Comparison of ENCODE assay signal across 15 mouse cellular contexts in genomic region chr19:5883935-5884334, GRCm38 (mm10). TPM values are rescaled to one million over a fixed set of nuclear protein-coding genes. Genes with fewer than 3 reads are reported as not detected.
DNase-seq lines count a peak whose midpoint lies in the region; ATAC-seq and TF ChIP-seq lines count a peak whose summit lies in the region.
"Had no signal": no experiment of that assay in that cellular context is flagged by ENCODE, and none has a peak within 500 bp of the region (broad histone marks: within the 10 kb centered on the region; RNA-seq: fewer than 3 reads in every experiment).

No protein-coding gene starts in this region.

- 18% methylated on average over 1 of the region's 1 CpGs for WGBS in lung, embryonic 15.5 days
- WGBS in liver, embryonic 11.5 days: 16% methylated on average over 1 of the region's 1 CpGs
- 25% methylated on average over 1 of the region's 1 CpGs for WGBS in small intestine, adult 2 months
- 73% methylated on average over 1 of the region's 1 CpGs for WGBS in thymus, adult 2 months

- peak overlapping the region; percentile 13; the same call in 1 of the 2 replicates for H3K9ac ChIP-seq in lung, embryonic 15.5 days
- peak overlapping the region; percentile 30 for H3K9ac ChIP-seq in liver, embryonic 11.5 days (ENCODE audit: low read depth, low read length)
- H3K9ac ChIP-seq: forebrain, postnatal 0 days had no signal

- H3K4me1 ChIP-seq in lung, embryonic 15.5 days: peaks cover under 1% of the 10 kb centered on the region; the same call in 1 of the 2 replicates
- H3K4me1 ChIP-seq in liver, embryonic 11.5 days (replicated peaks; ENCODE audit: control insufficient read depth, insufficient read depth, low read length): peaks cover 26% of the 10 kb centered on the region
- peaks cover 53% of the 10 kb centered on the region for H3K4me1 ChIP-seq in small intestine, adult 2 months (ENCODE audit: control insufficient read depth, insufficient read depth, insufficient read length, low read length)
- peaks cover 4% of the 10 kb centered on the region; the same call in 1 of the 2 replicates for H3K4me1 ChIP-seq in thymus, adult 2 months (replicated peaks; ENCODE audit: control insufficient read depth, insufficient read depth, low read length)

- no peaks in the 10 kb centered on the region for H3K36me3 ChIP-seq in lung, embryonic 15.5 days
- H3K36me3 ChIP-seq in liver, embryonic 11.5 days (ENCODE audit: control insufficient read depth, insufficient read depth, low read length): no peaks in the 10 kb centered on the region
- H3K36me3 ChIP-seq in small intestine, adult 2 months (ENCODE audit: control insufficient read depth, insufficient read depth, low read length): peaks cover 37% of the 10 kb centered on the region
- no peaks in the 10 kb centered on the region for H3K36me3 ChIP-seq in thymus, adult 2 months (ENCODE audit: control insufficient read depth, insufficient read depth, low read length)

- no peak overlapping the region for H3K4me2 ChIP-seq in lung, embryonic 15.5 days
- peak overlapping the region; percentile 33 for H3K4me2 ChIP-seq in liver, embryonic 11.5 days

- H3K4me3 ChIP-seq in lung, embryonic 15.5 days: no peak overlapping the region
- no peak overlapping the region for H3K4me3 ChIP-seq in liver, embryonic 11.5 days (ENCODE audit: low read depth, low read length)
- 0 out of 2 replicates have a peak overlapping the region, but pooled peaks have one; percentile 5 for H3K4me3 ChIP-seq in small intestine, adult 2 months (ENCODE audit: low read depth, low read length)
- H3K4me3 ChIP-seq in thymus, adult 2 months (ENCODE audit: control insufficient read depth, insufficient read depth, low read length): no peak overlapping the region

- DNase-seq in lung, postnatal 36 days: no peak
- no peak for DNase-seq in liver, embryonic 11.5 days (ENCODE audit: low spot score)
- no peak for DNase-seq in adrenal gland, adult 8-10 months
- no peak for DNase-seq in thymus, adult 2 months
- DNase-seq: adrenal gland, postnatal 14 days; cerebellum, postnatal 14 days; forebrain, postnatal 0 days; gastrocnemius, postnatal 14 days; kidney, postnatal 14 days; lung, adult 2 months had no signal

- no peak; the same call in 1 of the 2 replicates for TF ChIP-seq POLR2A in small intestine, adult 2 months (IDR thresholded peaks at IDR 0.05; ENCODE audit: low read depth, low read length)
- TF ChIP-seq POLR2A in thymus, adult 2 months (IDR thresholded peaks at IDR 0.05; ENCODE audit: control insufficient read depth, extremely low read depth, insufficient read depth, low read length, poor library complexity): no peak

- no peak overlapping the region for H3K27ac ChIP-seq in lung, embryonic 15.5 days
- H3K27ac ChIP-seq in liver, embryonic 11.5 days (ENCODE audit: low read depth, low read length): peak overlapping the region; percentile 79
- peak overlapping the region; percentile 95 for H3K27ac ChIP-seq in small intestine, adult 2 months (ENCODE audit: insufficient read depth, low read depth, low read length)
- H3K27ac ChIP-seq in thymus, adult 2 months (ENCODE audit: control insufficient read depth, insufficient read depth, low read length): no peak overlapping the region

- TF ChIP-seq CTCF in small intestine, adult 2 months (IDR thresholded peaks at IDR 0.05; ENCODE audit: extremely low read depth, insufficient read length, insufficient replicate concordance, low read depth, low read length): no peak
- no peak for TF ChIP-seq CTCF in thymus, adult 2 months (IDR thresholded peaks at IDR 0.05; ENCODE audit: borderline replicate concordance, control insufficient read depth, extremely low read depth, insufficient read depth, low read length, poor library complexity)

- no peaks in the 10 kb centered on the region for H3K27me3 ChIP-seq in lung, embryonic 15.5 days
- no peaks in the 10 kb centered on the region for H3K27me3 ChIP-seq in liver, embryonic 11.5 days (replicated peaks; ENCODE audit: control insufficient read depth, insufficient read depth, low read length)
- H3K27me3 ChIP-seq in small intestine, adult 2 months (ENCODE audit: control insufficient read depth, insufficient read depth, low read length): no peaks in the 10 kb centered on the region
- no peaks in the 10 kb centered on the region for H3K27me3 ChIP-seq in thymus, adult 2 months (ENCODE audit: control insufficient read depth, insufficient read depth, low read length)

- ATAC-seq in lung, embryonic 15.5 days (ENCODE audit: borderline replicate concordance, extremely low read depth, low FRiP score, low TSS enrichment): no peak
- ATAC-seq in erythroblast, adult 5-6 weeks (replicated peaks; ENCODE audit: low FRiP score, poor library complexity, severe bottlenecking): peak; percentile 23; the same call in 1 of the 2 replicates
- peak; percentile 97 for ATAC-seq in liver, embryonic 11.5 days (replicated peaks; ENCODE audit: low FRiP score)
- ATAC-seq: forebrain, postnatal 0 days; midbrain, embryonic 16.5 days had no signal

- H3K9me3 ChIP-seq in lung, embryonic 15.5 days: no peaks in the 10 kb centered on the region
- H3K9me3 ChIP-seq in liver, embryonic 11.5 days (ENCODE audit: control insufficient read depth, low read length): no peaks in the 10 kb centered on the region

RNA-seq across cellular contexts. Expression of gene Slc25a45, which starts 6.3 kb away (rescaled TPM):
- 4.2 and 5.6 TPM in 2 replicates for polyA plus RNA-seq in lung, embryonic 15.5 days (2015; fragmentation: Nextera tagmentation; extraction: Ambion mirVana)
- 14.0 and 14.6 TPM in 2 replicates for total RNA-seq in erythroblast, adult 5-6 weeks (2015; ENCODE audit: low replicate concordance)
- total RNA-seq in erythroblast, adult 5-6 weeks (2017; ENCODE audit: low replicate concordance): 10.0 and 11.3 TPM in 2 replicates
- 7.5 and 8.2 TPM in 2 replicates for polyA plus RNA-seq in liver, embryonic 11.5 days (2014; fragmentation: Nextera tagmentation; extraction: Ambion mirVana)
- polyA plus RNA-seq in small intestine, adult 2 months (2012; rRNA removed): 207 and 241 TPM in 2 replicates
- 10 to 100 TPM; 12.8 to 21.7 (median 17.5) TPM for total RNA-seq in adrenal gland, adult 8-10 months (2022)
- 57.5 and 57.9 TPM in 2 replicates for polyA plus RNA-seq in thymus, adult 2 months (2012; rRNA removed)

RNA-seq across cellular contexts. Expression of gene Frmd8, which starts 8.9 kb away (rescaled TPM):
- polyA plus RNA-seq in lung, embryonic 15.5 days (2015; fragmentation: Nextera tagmentation; extraction: Ambion mirVana): 50.7 and 53.0 TPM in 2 replicates
- 5.4 and 6.0 TPM in 2 replicates for total RNA-seq in erythroblast, adult 5-6 weeks (2015; ENCODE audit: low replicate concordance)
- 4.2 and 6.8 TPM in 2 replicates for total RNA-seq in erythroblast, adult 5-6 weeks (2017; ENCODE audit: low replicate concordance)
- 26.8 and 27.9 TPM in 2 replicates for polyA plus RNA-seq in liver, embryonic 11.5 days (2014; fragmentation: Nextera tagmentation; extraction: Ambion mirVana)
- polyA plus RNA-seq in small intestine, adult 2 months (2012; rRNA removed): 32.1 and 62.1 TPM in 2 replicates
- total RNA-seq in adrenal gland, adult 8-10 months (2022): 10 to 100 TPM; 47.6 to 55.2 (median 53.4) TPM
- 121 and 129 TPM in 2 replicates for polyA plus RNA-seq in thymus, adult 2 months (2012; rRNA removed)

RNA-seq across cellular contexts. Expression of gene Tigd3, which starts 10.0 kb away (rescaled TPM):
- 3.2 and 3.6 TPM in 2 replicates for polyA plus RNA-seq in lung, embryonic 15.5 days (2015; fragmentation: Nextera tagmentation; extraction: Ambion mirVana)
- total RNA-seq in erythroblast, adult 5-6 weeks (2015; ENCODE audit: low replicate concordance): 0.38 and 1.0 TPM in 2 replicates
- total RNA-seq in erythroblast, adult 5-6 weeks (2017; ENCODE audit: low replicate concordance): 3.1 and 6.1 TPM in 2 replicates
- 3.9 and 4.2 TPM in 2 replicates for polyA plus RNA-seq in liver, embryonic 11.5 days (2014; fragmentation: Nextera tagmentation; extraction: Ambion mirVana)
- polyA plus RNA-seq in small intestine, adult 2 months (2012; rRNA removed): 0.90 and 2.0 TPM in 2 replicates
- total RNA-seq in adrenal gland, adult 8-10 months (2022): 1 to 10 TPM in 3 of 4 experiments, under 1 TPM in 1; 0.93 to 3.5 (median 1.6) TPM
- 4.0 and 4.7 TPM in 2 replicates for polyA plus RNA-seq in thymus, adult 2 months (2012; rRNA removed)

RNA-seq across cellular contexts. Expression of gene Dpf2, which starts 28.9 kb away (rescaled TPM):
- polyA plus RNA-seq in lung, embryonic 15.5 days (2015; fragmentation: Nextera tagmentation; extraction: Ambion mirVana): 142 and 147 TPM in 2 replicates
- 19.4 and 34.3 TPM in 2 replicates for total RNA-seq in erythroblast, adult 5-6 weeks (2015; ENCODE audit: low replicate concordance)
- total RNA-seq in erythroblast, adult 5-6 weeks (2017; ENCODE audit: low replicate concordance): 58.8 and 71.4 TPM in 2 replicates
- polyA plus RNA-seq in liver, embryonic 11.5 days (2014; fragmentation: Nextera tagmentation; extraction: Ambion mirVana): 119 and 127 TPM in 2 replicates
- 34.1 and 64.3 TPM in 2 replicates for polyA plus RNA-seq in small intestine, adult 2 months (2012; rRNA removed)
- total RNA-seq in adrenal gland, adult 8-10 months (2022): 100 to 1,000 TPM in 3 of 4 experiments, 10 to 100 TPM in 1; 93.7 to 147 (median 129) TPM
- polyA plus RNA-seq in thymus, adult 2 months (2012; rRNA removed): 175 and 194 TPM in 2 replicates

RNA-seq across cellular contexts. Expression of gene Cdc42ep2, which starts 40.7 kb away (rescaled TPM):
- 12.0 and 14.1 TPM in 2 replicates for polyA plus RNA-seq in lung, embryonic 15.5 days (2015; fragmentation: Nextera tagmentation; extraction: Ambion mirVana)
- 0.38 and 0.42 TPM in 2 replicates for total RNA-seq in erythroblast, adult 5-6 weeks (2015; ENCODE audit: low replicate concordance)
- total RNA-seq in erythroblast, adult 5-6 weeks (2017; ENCODE audit: low replicate concordance): 0.42 TPM in 1 of 2 replicates, not detected in the other
- 5.1 TPM in 2 replicates for polyA plus RNA-seq in liver, embryonic 11.5 days (2014; fragmentation: Nextera tagmentation; extraction: Ambion mirVana)
- polyA plus RNA-seq in small intestine, adult 2 months (2012; rRNA removed): 10.3 and 30.6 TPM in 2 replicates
- total RNA-seq in adrenal gland, adult 8-10 months (2022): 1 to 10 TPM; 4.9 to 9.6 (median 8.3) TPM
- polyA plus RNA-seq in thymus, adult 2 months (2012; rRNA removed): 5.1 and 5.8 TPM in 2 replicates
- total RNA-seq: hematopoietic stem cell, adult 5-6 weeks had no signal

Comparison
In these comparisons a context has a peak if more than half of its experiments do, and no peak if none do; other contexts are left out.
1. H3K27ac ChIP-seq: peak in liver, embryonic 11.5 days (single experiment) and small intestine, adult 2 months (single experiment); none in lung, embryonic 15.5 days (single experiment) and thymus, adult 2 months (single experiment).